Mouse (Mus musculus) limb, embryonic 13.5 days (tissue): ENCODE data around the gene Wnt9b. TPM values are rescaled to one million over a fixed set of nuclear protein-coding genes. Genes with fewer than 3 reads are reported as not detected.

Source experiments
- ATAC-seq: fragments of 200-750 bp; cut with Nextera tagmentation; 2 replicates; pipeline ENCODE4 v1.8.0; 2017; ENCODE audit warnings: low read depth, moderate number of reproducible peaks, moderate TSS enrichment; ENCODE audit not compliant: low FRiP score
- H3K27ac ChIP-seq: fragments of 300-500 bp; sonication (generic); 2 replicates; pipeline ENCODE4 v1.5.1; 2015; ENCODE audit warnings: inconsistent platforms, mild to moderate bottlenecking, moderate library complexity
- H3K27me3 ChIP-seq: fragments of 300-500 bp; sonication (generic); 2 replicates; pipeline ENCODE4 v1.6.1; 2015; ENCODE audit warnings: mild to moderate bottlenecking, inconsistent platforms
- H3K36me3 ChIP-seq: fragments of 300-500 bp; sonication (generic); 2 replicates; pipeline ENCODE4 v1.6.1; 2015; ENCODE audit warnings: inconsistent platforms, mild to moderate bottlenecking, moderate library complexity
- H3K4me1 ChIP-seq: fragments of 300-500 bp; sonication (generic); 2 replicates; pipeline ENCODE4 v1.6.1; 2015; ENCODE audit warnings: inconsistent platforms
- H3K4me2 ChIP-seq: fragments of 300-500 bp; sonication (generic); replicated peaks from 2 replicates; pipeline ENCODE4 v1.6.1; 2015; ENCODE audit warnings: inconsistent platforms, mild to moderate bottlenecking, moderate library complexity
- H3K4me3 ChIP-seq: fragments of 300-500 bp; sonication (generic); 2 replicates; pipeline ENCODE4 v1.5.1; 2015; ENCODE audit warnings: moderate library complexity, mild to moderate bottlenecking, inconsistent platforms
- H3K9ac ChIP-seq: fragments of 300-500 bp; sonication (generic); 2 replicates; pipeline ENCODE4 v1.6.1; 2015; ENCODE audit warnings: mild to moderate bottlenecking, inconsistent platforms
- H3K9me3 ChIP-seq: fragments of 300-500 bp; sonication (generic); 2 replicates; pipeline ENCODE4 v1.6.1; 2016; ENCODE audit warnings: inconsistent platforms
- WGBS: fragments of 180-500 bp; shearing (Covaris S2); methylation state at CpG from one replicate; pipeline ENCODE4 v1.1.7; 2015; 5-methylcytosine and 5-hydroxymethylcytosine counted together
- polyA plus RNA-seq: library from polyadenylated mRNA; unstranded; fragments of >200 nt; fragmentation: Nextera tagmentation; extraction: Ambion mirVana; gene quantifications from 2 replicates; pipeline ENCODE4 v1.2.1, GENCODE M21; 2015

Gene Wnt9b
- polyA plus RNA-seq, 1 experiment from 2014 or later = 1.1 TPM

DNA sequence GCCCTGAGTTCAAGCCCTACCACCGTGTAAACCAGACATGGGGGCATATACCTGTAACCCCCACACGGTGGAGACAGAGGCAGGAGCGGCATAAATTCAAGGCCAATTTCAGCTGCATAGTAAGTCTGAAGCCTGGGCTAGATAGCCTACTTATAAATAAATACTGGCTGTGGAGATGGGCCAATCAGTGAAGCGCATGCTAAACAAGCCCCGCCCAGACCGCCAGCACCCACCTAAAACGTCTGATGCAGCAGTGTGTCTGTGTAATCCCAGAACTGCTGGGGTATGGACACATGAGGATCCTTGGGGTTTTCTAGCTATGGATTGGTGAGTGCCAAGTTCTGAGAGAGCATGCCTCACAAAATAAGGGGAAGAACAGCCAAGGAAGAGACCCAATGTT lies 10.5 kb upstream of the Wnt9b start:
- ATAC-seq = no peak
- H3K9ac ChIP-seq = no peak overlapping the region
- peaks cover 20% of the 10 kb centered on the region for H3K27me3 ChIP-seq
- no peak overlapping the region for H3K4me2 ChIP-seq
- peaks cover 4% of the 10 kb centered on the region for H3K9me3 ChIP-seq
- no peaks in the 10 kb centered on the region for H3K36me3 ChIP-seq
- H3K4me3 ChIP-seq = no peak overlapping the region
- no peak overlapping the region for H3K27ac ChIP-seq
- 60% methylated on average over 7 of the region's 7 CpGs for WGBS
- peaks cover 1% of the 10 kb centered on the region; the same call in 1 of the 2 replicates for H3K4me1 ChIP-seq

DNA sequence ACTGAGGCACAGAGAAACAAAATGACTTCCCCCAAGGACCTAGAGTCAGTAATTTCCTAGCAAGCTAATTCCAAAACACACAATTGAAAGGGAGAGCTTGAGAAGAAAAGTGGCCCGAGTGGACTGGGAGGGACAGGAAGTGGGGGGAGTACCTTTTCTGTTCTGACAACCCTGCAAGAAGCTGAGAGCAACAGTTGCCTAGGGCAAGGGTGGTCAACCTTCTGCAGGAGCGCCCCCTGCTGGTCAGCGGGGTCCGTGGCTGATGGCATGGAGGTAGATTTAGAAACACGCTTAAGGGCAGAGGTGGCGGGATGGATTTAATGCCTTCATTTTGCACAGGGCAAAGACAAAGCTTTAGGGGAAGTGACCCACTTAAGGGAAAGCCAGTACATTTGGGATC lies 9.1 kb upstream of the Wnt9b start:
- Histone ChIP-seq H3K4me2 (no peak overlapping the region), H3K9ac (no peak overlapping the region), H3K27me3 (peaks cover 21% of the 10 kb centered on the region), H3K27ac (no peak overlapping the region), H3K4me1 (no peaks in the 10 kb centered on the region), H3K4me3 (no peak overlapping the region), H3K9me3 (peaks cover 4% of the 10 kb centered on the region), H3K36me3 (no peaks in the 10 kb centered on the region)
- no peak for ATAC-seq
- WGBS = 10% methylated on average over 6 of the region's 6 CpGs

DNA sequence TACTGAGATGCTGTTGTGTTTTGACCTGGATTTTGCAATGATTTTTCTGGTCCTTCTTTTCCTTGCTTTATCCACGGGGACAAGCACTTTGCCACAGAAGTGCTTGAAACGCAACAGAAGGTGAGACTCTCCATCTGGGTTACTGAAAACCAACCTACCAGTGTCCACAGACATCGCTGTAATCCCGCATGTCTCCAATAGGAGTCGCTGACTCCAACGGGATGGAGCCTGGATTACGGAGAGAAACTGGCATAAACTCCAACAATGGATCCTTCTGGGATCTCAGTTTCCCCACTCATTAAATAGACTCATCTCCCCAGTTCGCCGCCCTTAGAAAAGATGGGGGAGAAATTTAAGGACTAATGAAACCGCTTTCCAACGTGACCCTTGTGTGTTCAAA lies 8.4 kb upstream of the Wnt9b start:
- ATAC-seq = no peak
- H3K9me3 ChIP-seq = peaks cover 4% of the 10 kb centered on the region
- no peak overlapping the region for H3K9ac ChIP-seq
- no peaks in the 10 kb centered on the region for H3K36me3 ChIP-seq
- no peaks in the 10 kb centered on the region for H3K4me1 ChIP-seq
- H3K27me3 ChIP-seq = peaks cover 27% of the 10 kb centered on the region
- H3K4me2 ChIP-seq = no peak overlapping the region
- 51% methylated on average over 11 of the region's 11 CpGs for WGBS
- H3K27ac ChIP-seq = no peak overlapping the region
- H3K4me3 ChIP-seq = no peak overlapping the region

DNA sequence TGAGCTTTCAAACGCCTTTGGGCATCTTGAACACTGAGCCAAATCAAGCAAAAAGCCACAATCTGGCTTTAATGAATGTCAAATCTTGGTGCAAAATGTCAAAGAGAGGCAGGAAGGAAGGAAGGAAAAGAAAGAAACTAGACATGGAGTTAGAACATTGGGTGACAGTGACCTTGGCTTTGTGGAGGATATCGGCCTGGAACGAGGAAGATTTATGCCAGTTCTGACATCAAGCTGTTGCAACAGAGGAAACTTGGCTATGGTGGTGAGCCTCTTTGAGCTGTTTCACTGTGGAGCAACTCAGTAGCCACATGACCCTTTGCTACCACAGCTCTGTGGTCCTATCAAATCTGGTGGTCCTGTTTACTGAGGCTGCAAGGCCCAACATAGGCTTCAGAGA lies 991 bp upstream of the Wnt9b start:
- Histone ChIP-seq H3K27me3 (peaks cover 86% of the 10 kb centered on the region), H3K9me3 (no peaks in the 10 kb centered on the region)
- no peak for ATAC-seq

DNA sequence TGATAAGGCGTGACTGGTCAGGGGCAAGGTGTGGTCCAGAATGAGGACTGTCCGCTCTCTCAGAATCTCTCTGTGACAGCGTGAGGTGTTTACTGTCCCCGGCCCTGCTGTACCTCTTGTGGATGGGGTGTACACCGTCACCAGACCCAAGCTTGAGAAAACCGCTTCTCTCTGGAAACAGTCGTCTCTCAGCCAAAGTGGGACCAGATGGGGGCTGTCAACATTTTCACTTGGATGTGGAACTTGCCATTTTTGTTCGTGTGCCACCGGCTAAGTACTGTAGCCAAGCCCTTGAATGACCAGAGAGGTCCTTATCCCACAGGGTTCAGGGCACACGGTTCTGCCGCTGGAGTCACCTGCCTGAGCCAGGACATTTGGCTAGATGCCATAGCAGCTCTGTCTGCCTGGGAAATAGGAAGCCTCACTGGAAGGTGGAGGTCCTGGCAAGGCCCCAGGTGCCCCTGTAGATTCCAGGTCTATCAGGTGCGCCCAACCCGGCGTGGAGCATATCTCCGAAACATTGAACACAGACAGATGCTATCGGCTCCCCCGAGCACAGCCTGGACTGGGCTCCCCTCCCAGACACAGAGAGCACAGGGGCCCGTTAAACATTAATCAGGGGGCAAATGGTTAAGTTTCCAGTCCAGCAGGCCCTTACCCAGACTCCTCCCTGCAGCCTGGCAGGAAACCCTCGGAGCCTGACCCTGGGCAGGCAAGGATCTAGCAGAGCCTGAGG lies 14.4 kb downstream of the Wnt9b start:
- Histone ChIP-seq H3K9me3 (no peaks in the 10 kb centered on the region), H3K36me3 (no peaks in the 10 kb centered on the region), H3K27me3 (peaks cover 20% of the 10 kb centered on the region; the same call in 1 of the 2 replicates), H3K4me3 (no peak overlapping the region), H3K4me1 (no peaks in the 10 kb centered on the region), H3K9ac (no peak overlapping the region), H3K4me2 (no peak overlapping the region), H3K27ac (no peak overlapping the region)
- ATAC-seq = no peak
- 72% methylated on average over 19 of the region's 19 CpGs for WGBS

More for the DNA sequence above, 991 bp upstream of the Wnt9b start:
- H3K4me2 ChIP-seq = no peak overlapping the region
- no peak overlapping the region for H3K9ac ChIP-seq
- WGBS = 58% methylated on average over 3 of the region's 3 CpGs
- no peak overlapping the region for H3K27ac ChIP-seq
- H3K36me3 ChIP-seq = no peaks in the 10 kb centered on the region
- no peak overlapping the region for H3K4me3 ChIP-seq
- peaks cover 15% of the 10 kb centered on the region for H3K4me1 ChIP-seq

DNA sequence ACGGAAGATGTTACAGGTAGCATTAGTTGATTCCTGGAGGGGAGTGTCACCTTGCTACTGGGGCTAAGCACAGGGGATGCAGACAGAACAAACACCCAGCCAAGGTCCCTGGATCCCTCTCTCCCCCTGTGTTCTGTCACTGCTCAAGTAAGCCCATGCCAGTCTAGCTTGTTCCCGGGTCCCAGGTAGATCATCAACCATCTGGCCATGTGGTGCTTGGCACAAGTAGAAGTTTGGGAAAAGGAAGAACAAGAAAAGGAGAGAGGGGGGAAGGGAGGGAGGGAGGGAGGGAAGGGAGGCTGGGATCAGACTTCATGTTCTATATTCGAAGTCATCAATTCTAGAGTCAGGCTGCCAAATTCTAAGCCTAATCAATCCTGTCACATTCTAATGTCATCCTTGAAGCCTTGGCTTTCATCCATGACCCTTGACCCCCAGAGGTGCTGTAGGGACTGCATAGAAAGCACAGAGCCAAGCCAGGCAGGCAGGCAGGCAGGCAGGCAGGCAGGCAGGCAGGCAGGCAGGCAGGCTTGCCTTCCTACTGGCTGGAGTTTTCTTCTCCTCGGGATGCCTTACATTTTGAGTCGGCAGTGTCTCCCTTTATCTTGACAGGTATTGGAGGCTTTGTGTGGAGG lies 15.1 kb downstream of the Wnt9b start:
- Histone ChIP-seq H3K4me3 (no peak overlapping the region), H3K9ac (no peak overlapping the region), H3K9me3 (no peaks in the 10 kb centered on the region), H3K27me3 (peaks cover 26% of the 10 kb centered on the region; the same call in 1 of the 2 replicates), H3K36me3 (no peaks in the 10 kb centered on the region), H3K27ac (no peak overlapping the region), H3K4me2 (no peak overlapping the region), H3K4me1 (no peaks in the 10 kb centered on the region)
- ATAC-seq = no peak
- WGBS = 59% methylated on average over 5 of the region's 5 CpGs

DNA sequence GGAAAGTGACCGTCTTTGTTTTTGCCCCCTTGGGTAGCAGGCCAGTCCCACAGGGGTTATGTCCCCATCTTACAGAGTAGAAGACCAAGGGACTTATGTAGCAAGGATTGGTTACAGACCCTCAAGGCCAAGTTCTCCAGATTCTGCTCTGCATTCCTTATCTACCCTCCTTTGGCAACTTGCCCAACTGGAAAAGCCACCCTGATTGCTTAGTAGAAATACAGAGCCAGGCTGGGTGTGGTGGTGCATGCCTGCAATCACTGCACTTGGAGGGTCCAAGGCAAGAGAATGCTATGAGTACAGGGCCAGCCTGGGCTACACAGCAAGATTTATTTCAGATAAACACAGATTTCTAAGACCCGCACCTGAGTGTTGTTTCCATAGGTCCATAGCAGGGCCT lies 15.7 kb downstream of the Wnt9b start:
- ATAC-seq = no peak
- WGBS = 81% methylated on average over 2 of the region's 2 CpGs

DNA sequence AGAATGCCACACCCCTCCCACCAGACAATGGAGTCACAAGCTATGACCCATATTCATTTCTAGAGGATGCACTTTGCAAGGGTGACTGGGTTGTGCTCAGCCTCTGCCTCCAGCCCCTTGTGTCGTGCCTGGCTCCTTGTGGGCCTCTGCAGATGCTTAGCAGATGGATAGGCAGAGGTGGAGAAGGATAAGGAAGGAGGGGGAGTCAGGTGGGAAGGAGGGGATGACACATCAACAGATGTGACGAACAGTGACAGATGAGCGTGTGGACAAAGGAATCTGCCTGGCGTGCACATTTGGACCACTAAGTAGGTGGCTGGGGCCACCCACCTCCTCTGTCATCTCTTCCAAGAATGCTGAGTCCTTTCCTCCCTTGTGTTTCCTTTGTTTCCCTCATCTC lies 16.6 kb downstream of the Wnt9b start:
- peaks cover 24% of the 10 kb centered on the region; the same call in 1 of the 2 replicates for H3K27me3 ChIP-seq
- H3K4me3 ChIP-seq = no peak overlapping the region
- no peaks in the 10 kb centered on the region for H3K9me3 ChIP-seq
- 67% methylated on average over 4 of the region's 4 CpGs for WGBS
- no peak for ATAC-seq
- H3K4me1 ChIP-seq = no peaks in the 10 kb centered on the region
- no peak overlapping the region for H3K27ac ChIP-seq
- no peak overlapping the region for H3K4me2 ChIP-seq
- H3K9ac ChIP-seq = no peak overlapping the region
- no peaks in the 10 kb centered on the region for H3K36me3 ChIP-seq

More for the DNA sequence above, 15.7 kb downstream of the Wnt9b start:
- no peak overlapping the region for H3K27ac ChIP-seq
- H3K4me1 ChIP-seq = no peaks in the 10 kb centered on the region
- no peaks in the 10 kb centered on the region for H3K9me3 ChIP-seq
- peaks cover 24% of the 10 kb centered on the region; the same call in 1 of the 2 replicates for H3K27me3 ChIP-seq
- no peaks in the 10 kb centered on the region for H3K36me3 ChIP-seq
- no peak overlapping the region for H3K9ac ChIP-seq
- no peak overlapping the region for H3K4me2 ChIP-seq
- no peak overlapping the region for H3K4me3 ChIP-seq

DNA sequence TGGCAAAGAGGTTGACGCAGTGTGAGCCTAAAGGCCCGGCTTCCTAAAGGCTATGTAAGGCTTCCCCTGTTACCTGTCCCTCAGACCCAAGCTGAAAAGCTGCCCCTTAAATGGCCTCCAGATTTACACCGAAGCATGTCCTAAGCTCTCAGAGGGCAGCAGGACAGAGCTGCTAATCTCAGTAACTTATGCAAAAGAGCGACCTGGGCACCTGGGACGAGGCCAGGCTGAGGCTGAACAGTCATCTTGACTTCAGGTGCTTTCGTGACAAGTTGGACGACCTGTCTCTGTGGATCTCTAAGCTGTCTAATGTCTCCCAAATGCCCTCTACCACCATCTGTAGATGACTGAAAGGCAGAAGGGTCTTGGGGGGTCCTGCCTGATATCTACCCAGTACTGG lies 17.3 kb downstream of the Wnt9b start:
- no peak overlapping the region for H3K9ac ChIP-seq
- H3K27ac ChIP-seq = no peak overlapping the region
- no peak overlapping the region for H3K4me3 ChIP-seq
- H3K27me3 ChIP-seq = peaks cover 24% of the 10 kb centered on the region; the same call in 1 of the 2 replicates
- ATAC-seq = no peak
- no peak overlapping the region for H3K4me2 ChIP-seq
- no peaks in the 10 kb centered on the region for H3K36me3 ChIP-seq
- H3K4me1 ChIP-seq = no peaks in the 10 kb centered on the region
- WGBS = 81% methylated on average over 7 of the region's 7 CpGs
- no peaks in the 10 kb centered on the region for H3K9me3 ChIP-seq

DNA sequence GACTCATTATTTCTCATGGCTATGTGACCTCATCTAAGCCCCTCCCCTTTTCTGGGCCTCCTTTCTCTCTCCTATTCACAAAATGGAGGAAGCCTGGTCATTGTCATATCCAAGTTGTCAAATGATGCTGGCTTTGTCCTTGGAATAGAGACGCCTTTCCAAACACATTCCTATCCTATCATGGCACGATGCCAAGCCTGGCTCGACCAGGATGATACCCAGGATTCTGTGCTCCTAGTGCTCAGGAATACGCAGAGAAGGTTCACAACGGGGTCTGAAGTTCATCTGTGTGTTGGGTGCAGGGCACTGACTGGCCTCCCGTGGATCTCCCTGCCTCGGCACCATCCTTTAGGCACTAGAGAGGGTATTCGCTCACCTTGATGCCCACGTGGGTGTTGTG lies 18.0 kb downstream of the Wnt9b start:
- WGBS = 84% methylated on average over 9 of the region's 9 CpGs
- no peaks in the 10 kb centered on the region for H3K9me3 ChIP-seq
- ATAC-seq = no peak

DNA sequence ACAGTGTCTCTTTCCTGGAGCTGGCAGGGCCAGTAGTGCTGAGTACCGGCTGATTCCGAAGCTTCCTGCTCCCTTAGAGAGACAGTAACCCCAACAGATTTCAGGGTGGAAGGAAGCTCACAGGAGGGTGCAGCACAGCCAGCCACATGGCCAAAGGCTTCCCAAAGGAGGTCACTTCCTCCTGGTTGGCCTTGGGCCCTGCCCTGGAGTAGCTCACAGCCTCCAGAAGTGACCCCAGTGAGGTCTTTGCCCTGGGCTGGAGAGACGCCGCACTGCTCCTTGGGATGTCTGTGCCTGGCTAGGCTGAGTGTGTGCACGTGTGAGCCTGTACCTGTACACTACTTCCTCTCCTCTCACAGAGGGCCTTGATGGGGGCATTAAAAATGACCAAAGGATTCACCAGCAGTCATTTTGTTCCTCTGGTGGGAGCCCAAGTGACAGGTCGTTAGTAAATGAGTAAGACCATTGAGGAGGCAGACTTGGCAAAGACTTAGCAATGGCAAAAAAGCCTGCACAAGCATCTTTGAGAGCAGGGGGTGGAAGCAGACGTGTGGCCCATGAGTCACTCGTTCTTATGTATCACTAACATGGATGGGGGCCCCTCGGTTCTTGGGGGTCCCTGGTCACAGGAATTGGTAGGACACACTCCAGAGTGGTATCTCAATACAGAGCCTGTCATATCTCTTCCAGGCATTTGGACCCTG lies 20.2 kb downstream of the Wnt9b start:
- Histone ChIP-seq H3K36me3 (no peaks in the 10 kb centered on the region), H3K27me3 (peaks cover 24% of the 10 kb centered on the region; the same call in 1 of the 2 replicates), H3K9ac (no peak overlapping the region), H3K4me3 (no peak overlapping the region), H3K9me3 (no peaks in the 10 kb centered on the region), H3K27ac (no peak overlapping the region), H3K4me2 (no peak overlapping the region), H3K4me1 (no peaks in the 10 kb centered on the region)
- 69% methylated on average over 9 of the region's 9 CpGs for WGBS
- ATAC-seq = no peak

More for the DNA sequence above, 18.0 kb downstream of the Wnt9b start:
- no peak overlapping the region for H3K9ac ChIP-seq
- no peaks in the 10 kb centered on the region for H3K36me3 ChIP-seq
- H3K4me1 ChIP-seq = no peaks in the 10 kb centered on the region
- H3K4me2 ChIP-seq = no peak overlapping the region
- H3K4me3 ChIP-seq = no peak overlapping the region
- no peak overlapping the region for H3K27ac ChIP-seq
- peaks cover 24% of the 10 kb centered on the region; the same call in 1 of the 2 replicates for H3K27me3 ChIP-seq

DNA sequence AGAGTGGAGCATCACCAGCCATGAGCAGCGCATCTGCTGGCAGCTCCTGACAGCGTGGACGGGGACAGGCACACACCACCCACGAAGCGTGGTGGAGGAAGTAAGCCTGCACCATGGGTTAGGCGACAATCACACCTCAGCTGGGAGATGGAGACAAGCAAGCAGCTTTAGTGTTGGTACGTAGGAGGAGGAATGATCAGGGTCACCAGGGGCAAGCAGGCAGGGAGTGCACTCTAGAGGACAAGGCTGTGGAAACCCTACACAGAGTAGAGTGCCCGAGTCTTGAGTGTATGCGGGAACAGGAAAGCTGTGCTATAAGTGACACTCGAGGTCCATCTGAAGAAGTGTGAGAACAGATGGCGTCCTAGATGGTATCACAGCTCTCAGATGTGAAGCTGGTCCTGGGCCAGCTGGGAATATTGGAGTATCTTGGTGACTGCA lies 25.3 kb downstream of the Wnt9b start:
- H3K36me3 ChIP-seq = no peaks in the 10 kb centered on the region
- no peak overlapping the region for H3K4me3 ChIP-seq
- H3K27ac ChIP-seq = no peak overlapping the region
- no peak for ATAC-seq
- H3K4me1 ChIP-seq = peaks cover 12% of the 10 kb centered on the region
- H3K9me3 ChIP-seq = no peaks in the 10 kb centered on the region
- H3K27me3 ChIP-seq = no peaks in the 10 kb centered on the region
- H3K9ac ChIP-seq = no peak overlapping the region
- H3K4me2 ChIP-seq = no peak overlapping the region
- WGBS = 69% methylated on average over 11 of the region's 11 CpGs
